Mouse (Mus musculus) heart, embryonic 14.5 days (tissue): ENCODE results near the gene Thsd4. TPM values are rescaled to one million over a fixed set of nuclear protein-coding genes. Genes with fewer than 3 reads are reported as not detected.

Source experiments
- ATAC-seq: fragments of 200-750 bp; cut with Nextera tagmentation; 2 replicates; pipeline ENCODE4 v1.8.0; 2017; ENCODE audit warnings: low read depth, moderate TSS enrichment; ENCODE audit not compliant: insufficient number of reproducible peaks, insufficient read depth, low FRiP score
- H3K27ac ChIP-seq, 2 experiments: fragments of 200-500 bp in 1 of 2; fragments of 300-500 bp in 1 of 2; sonication (generic) in 1 of 2; replicated peaks in 1 of 2; 2 replicates each; pipeline ENCODE4 v1.5.1; 2012 to 2014; ENCODE audit warnings: low read depth in 2 of 2, low read length in 2 of 2, control low read depth in 1 of 2, mild to moderate bottlenecking in 1 of 2, mixed read lengths in 1 of 2; ENCODE audit not compliant: control insufficient read depth in 1 of 2, insufficient read depth in 1 of 2
- H3K27me3 ChIP-seq: fragments of 300-500 bp; sonication (generic); 2 replicates; pipeline ENCODE4 v1.6.1; 2014; ENCODE audit warnings: mild to moderate bottlenecking, low read length, control low read depth; ENCODE audit not compliant: control insufficient read depth, insufficient read depth
- H3K36me3 ChIP-seq: fragments of 300-500 bp; sonication (generic); 2 replicates; pipeline ENCODE4 v1.6.1; 2014; ENCODE audit warnings: mild to moderate bottlenecking, control low read depth, low read length, mixed read lengths; ENCODE audit not compliant: control insufficient read depth, insufficient read depth
- H3K4me1 ChIP-seq, 2 experiments: fragments of 200-500 bp in 1 of 2; fragments of 300-500 bp in 1 of 2; sonication (generic) in 1 of 2; 2 replicates each; pipeline ENCODE4 v1.6.1; 2012 to 2014; ENCODE audit warnings: low read length in 2 of 2, control low read depth in 1 of 2, mixed read lengths in 1 of 2; ENCODE audit not compliant: control insufficient read depth in 2 of 2, insufficient read depth in 2 of 2
- H3K4me2 ChIP-seq: fragments of 300-500 bp; sonication (generic); 2 replicates; pipeline ENCODE4 v1.6.1; 2014; ENCODE audit warnings: mild to moderate bottlenecking, low read length
- H3K4me3 ChIP-seq, 2 experiments: fragments of 200-500 bp in 1 of 2; fragments of 300-500 bp in 1 of 2; sonication (generic) in 1 of 2; 2 replicates each; pipeline ENCODE4 v1.5.1; 2012 to 2014; ENCODE audit warnings: low read length in 2 of 2, mild to moderate bottlenecking in 2 of 2, control low read depth in 1 of 2, low read depth in 1 of 2, moderate library complexity in 1 of 2; ENCODE audit not compliant: control insufficient read depth in 1 of 2, insufficient read depth in 1 of 2
- H3K9ac ChIP-seq: fragments of 300-500 bp; sonication (generic); 2 replicates; pipeline ENCODE4 v1.6.1; 2014; ENCODE audit warnings: mild to moderate bottlenecking, low read length
- H3K9me3 ChIP-seq: fragments of 300-500 bp; sonication (generic); 2 replicates; pipeline ENCODE4 v1.6.1; 2016; ENCODE audit warnings: low read length, control low read depth; ENCODE audit not compliant: control insufficient read depth
- WGBS: fragments of 180-500 bp; shearing (Covaris S2); extraction: QIAGEN DNeasy Blood & Tissue Kit; methylation state at CpG from one replicate; pipeline ENCODE4 v1.1.7; 2014; 5-methylcytosine and 5-hydroxymethylcytosine counted together
- polyA plus RNA-seq: library from polyadenylated mRNA; unstranded; fragments of >200 nt; fragmentation: Nextera tagmentation; extraction: Ambion mirVana; gene quantifications from 2 replicates; pipeline ENCODE4 v1.2.1, GENCODE M21; 2014

Gene Thsd4
- polyA plus RNA-seq, 1 experiment from 2014 or later = 9.5 TPM

- Histone ChIP-seq H3K9me3 (no peaks in the 10 kb centered on the region), H3K4me3 (no peak overlapping the region), H3K4me1 (peaks cover 0 to 3% of the 10 kb centered on the region in 2 experiments; a peak in 2 of 4 replicates), H3K4me2 (no peak overlapping the region), H3K9ac (no peak overlapping the region), H3K27me3 (no peaks in the 10 kb centered on the region), H3K36me3 (no peaks in the 10 kb centered on the region), H3K27ac (no peak overlapping the region)
- WGBS = 73% methylated on average over 1 of the region's 1 CpGs
- ATAC-seq = no peak
These were observed 237.5 kb downstream of the Thsd4 start for GRCm38 (mm10) chr9:60284318-60284717.

GRCm38 (mm10) chr9:60283546-60283945 is 238.3 kb downstream of the Thsd4 start:
- no peak for ATAC-seq
- 45% methylated on average over 3 of the region's 3 CpGs for WGBS
- peaks cover 0 to 3% of the 10 kb centered on the region in 2 experiments; a peak in 2 of 4 replicates for H3K4me1 ChIP-seq

GRCm38 (mm10) chr9:60281281-60281680 is 240.6 kb downstream of the Thsd4 start:
- Histone ChIP-seq H3K27ac (no peak overlapping the region), H3K27me3 (no peaks in the 10 kb centered on the region), H3K4me2 (no peak overlapping the region), H3K36me3 (no peaks in the 10 kb centered on the region), H3K4me1 (peaks cover 0 to 3% of the 10 kb centered on the region in 2 experiments; a peak in 2 of 4 replicates), H3K9me3 (no peaks in the 10 kb centered on the region), H3K4me3 (no peak overlapping the region), H3K9ac (no peak overlapping the region)
- 77% methylated on average over 11 of the region's 11 CpGs for WGBS
- ATAC-seq = no peak

More at GRCm38 (mm10) chr9:60283546-60283945, 238.3 kb downstream of the Thsd4 start:
- H3K27me3 ChIP-seq = no peaks in the 10 kb centered on the region
- H3K4me3 ChIP-seq = no peak overlapping the region
- H3K27ac ChIP-seq = no peak overlapping the region
- no peak overlapping the region for H3K4me2 ChIP-seq
- H3K9ac ChIP-seq = no peak overlapping the region
- H3K36me3 ChIP-seq = no peaks in the 10 kb centered on the region
- no peaks in the 10 kb centered on the region for H3K9me3 ChIP-seq

GRCm38 (mm10) chr9:60280786-60281185 is 241.1 kb downstream of the Thsd4 start:
- H3K27me3 ChIP-seq = no peaks in the 10 kb centered on the region
- no peaks in the 10 kb centered on the region for H3K9me3 ChIP-seq
- H3K4me1 ChIP-seq = peaks cover 0 to 3% of the 10 kb centered on the region in 2 experiments; a peak in 2 of 4 replicates
- H3K36me3 ChIP-seq = no peaks in the 10 kb centered on the region
- H3K9ac ChIP-seq = no peak overlapping the region
- no peak overlapping the region for H3K27ac ChIP-seq
- no peak overlapping the region for H3K4me2 ChIP-seq
- 77% methylated on average over 5 of the region's 5 CpGs for WGBS
- no peak overlapping the region for H3K4me3 ChIP-seq
- no peak for ATAC-seq

GRCm38 (mm10) chr9:60279556-60279955 is 242.3 kb downstream of the Thsd4 start:
- Histone ChIP-seq H3K27me3 (no peaks in the 10 kb centered on the region), H3K4me2 (no peak overlapping the region), H3K9me3 (no peaks in the 10 kb centered on the region), H3K36me3 (no peaks in the 10 kb centered on the region), H3K4me3 (no peak overlapping the region), H3K9ac (no peak overlapping the region), H3K4me1 (peaks cover 0 to 3% of the 10 kb centered on the region in 2 experiments; a peak in 2 of 4 replicates), H3K27ac (no peak overlapping the region)
- 53% methylated on average over 6 of the region's 6 CpGs for WGBS
- no peak for ATAC-seq

GRCm38 (mm10) chr9:60276351-60276750 is 245.5 kb downstream of the Thsd4 start:
- H3K9me3 ChIP-seq = no peaks in the 10 kb centered on the region
- H3K4me1 ChIP-seq = peaks cover 2 to 3% of the 10 kb centered on the region in 2 experiments; a peak in 2 of 4 replicates
- H3K36me3 ChIP-seq = no peaks in the 10 kb centered on the region
- no peak overlapping the region for H3K9ac ChIP-seq
- ATAC-seq = no peak
- no peak overlapping the region for H3K4me2 ChIP-seq
- no peaks in the 10 kb centered on the region for H3K27me3 ChIP-seq
- H3K4me3 ChIP-seq = no peak overlapping the region
- 29% methylated on average over 5 of the region's 5 CpGs for WGBS
- H3K27ac ChIP-seq = no peak overlapping the region

GRCm38 (mm10) chr9:60275410-60276159 is 246.3 kb downstream of the Thsd4 start:
- no peaks in the 10 kb centered on the region for H3K9me3 ChIP-seq
- H3K4me3 ChIP-seq = no peak overlapping the region
- peaks cover 2 to 3% of the 10 kb centered on the region in 2 experiments; a peak in 2 of 4 replicates for H3K4me1 ChIP-seq
- no peak overlapping the region for H3K9ac ChIP-seq
- no peak overlapping the region for H3K4me2 ChIP-seq
- ATAC-seq = no peak
- no peaks in the 10 kb centered on the region for H3K36me3 ChIP-seq
- H3K27ac ChIP-seq = no peak overlapping the region
- no peaks in the 10 kb centered on the region for H3K27me3 ChIP-seq
- 38% methylated on average over 12 of the region's 12 CpGs for WGBS
